In the genomic region with DNA sequence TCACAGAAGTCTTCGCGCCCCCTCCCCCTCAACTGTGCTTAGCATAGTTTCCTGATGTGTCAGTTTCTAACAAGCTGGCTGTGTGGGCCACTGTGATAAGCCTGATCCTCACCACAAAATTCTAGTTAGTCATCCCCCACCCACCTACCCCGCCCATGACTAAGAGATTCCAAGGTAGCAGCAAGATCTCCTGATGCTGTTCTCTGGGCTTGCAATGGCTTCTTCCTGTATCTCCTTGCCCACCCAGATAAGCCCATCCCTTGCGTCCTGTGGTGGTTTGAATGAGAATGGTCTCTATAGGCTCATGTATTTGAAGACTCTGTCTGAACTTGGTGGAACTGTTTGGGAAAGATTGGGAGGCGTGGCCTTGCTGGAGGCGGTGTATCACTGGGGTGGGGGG, we compare ENCODE assay signal across 1 mouse cellular context.
TF ChIP-seq lines count a peak whose summit lies in the region.

No protein-coding gene starts in this region.

TF ChIP-seq in C2C12, 6 proteins besides CTCF, POLR2A, EP300 and RAD21 (continued from another document):
- TF ChIP-seq MYOD1 (IDR thresholded peaks at IDR 0.05; ENCODE audit: control insufficient read depth, insufficient read length, low read depth): peak; percentile 8
